Mouse (Mus musculus): ENCODE measurements at regions not wholly inside any gene's neighbourhood (a gene's known extent, or its start where the extent isn't known, plus 50 kb on each side); places are given as distances from the start of the nearest gene placed in this dataset.

DNA sequence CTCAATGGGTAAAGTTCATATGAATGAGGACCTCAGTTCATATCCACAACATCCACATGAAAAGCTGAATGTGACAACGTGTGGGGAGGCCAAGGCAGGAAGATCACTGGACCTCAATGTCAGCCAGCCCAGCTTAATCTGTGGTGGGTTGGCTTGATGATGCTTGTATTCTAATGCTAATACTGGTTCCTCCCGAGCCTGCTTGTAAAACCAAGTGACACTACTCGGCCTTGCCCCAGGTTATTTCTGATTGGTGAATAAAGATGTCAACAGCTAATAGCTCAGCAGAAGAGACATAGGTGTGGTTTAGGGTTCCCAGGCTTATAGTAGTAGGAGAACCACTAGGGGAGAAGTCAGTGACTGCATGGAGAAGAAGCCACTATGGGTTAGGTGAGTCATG is 272.2 kb upstream of the Pfn2 start:
- no peak overlapping the region for H3K9ac ChIP-seq (ENCODE audit: control insufficient read depth, low read depth, low read length, poor library complexity, severe bottlenecking)
- TF ChIP-seq MAFK (IDR thresholded peaks at IDR 0.05; ENCODE audit: borderline replicate concordance, low read depth, low read length) (no peak), MXI1 (IDR thresholded peaks at IDR 0.05; ENCODE audit: low read depth, low read length) (no peak), GATA1 (IDR thresholded peaks at IDR 0.05; ENCODE audit: low read depth, low read length) (no peak), POLR2AphosphoS5 (IDR thresholded peaks at IDR 0.05; ENCODE audit: borderline replicate concordance, low read depth, low read length) (no peak), USF2 (IDR thresholded peaks at IDR 0.05; ENCODE audit: borderline replicate concordance in 1 of 2, insufficient read depth in 1 of 2, low read depth in 1 of 2, low read length in 2 of 2) (no peak), SIN3A (IDR thresholded peaks at IDR 0.05; ENCODE audit: low read length) (no peak), ZNF384 (IDR thresholded peaks at IDR 0.05; ENCODE audit: low read depth, low read length) (no peak), MEF2A (IDR thresholded peaks at IDR 0.05; ENCODE audit: extremely low read depth, insufficient replicate concordance, low read depth, low read length, poor library complexity, severe bottlenecking) (no peak), USF1 (IDR thresholded peaks at IDR 0.05; ENCODE audit: low read depth, low read length) (no peak), TAL1 (IDR thresholded peaks at IDR 0.05; ENCODE audit: low read length) (no peak), CHD1 (IDR thresholded peaks at IDR 0.05; ENCODE audit: low read depth, low read length) (no peak), CTCF (IDR thresholded peaks at IDR 0.05 in 2 of 3, conservative IDR thresholded peaks at IDR 0.05 in 1 of 3; ENCODE audit: control insufficient read depth in 1 of 3, insufficient read depth in 1 of 3, low read depth in 2 of 3, low read length in 3 of 3, poor library complexity in 1 of 3, severe bottlenecking in 1 of 3) (no peak), POLR2AphosphoS2 (IDR thresholded peaks at IDR 0.05; ENCODE audit: low read length) (no peak), UBTF (IDR thresholded peaks at IDR 0.05; ENCODE audit: borderline replicate concordance, insufficient read depth, low read depth, low read length) (no peak), ETS1 (IDR thresholded peaks at IDR 0.05; ENCODE audit: low read depth, low read length) (no peak)
- no peak for DNase-seq (ENCODE audit: low read depth, low spot score)
- H3K79me2 ChIP-seq (ENCODE audit: control insufficient read depth, insufficient read depth, low read length, poor library complexity) = no peaks in the 10 kb centered on the region
- no peaks in the 10 kb centered on the region for H3K27me3 ChIP-seq (ENCODE audit: control insufficient read depth in 1 of 2, insufficient read depth in 2 of 2, low read length in 2 of 2)
- H3K4me3 ChIP-seq (ENCODE audit: control insufficient read depth in 1 of 2, insufficient read depth in 1 of 2, low read depth in 2 of 2, low read length in 2 of 2) = no peak overlapping the region
- no peaks in the 10 kb centered on the region for H3K36me3 ChIP-seq (ENCODE audit: control insufficient read depth in 1 of 2, insufficient read depth in 2 of 2, low read length in 2 of 2)
- 0 out of 4 replicates have a peak, but pooled peaks cover 0 to 2% of the 10 kb centered on the region in 2 experiments for H3K4me1 ChIP-seq (ENCODE audit: control insufficient read depth in 1 of 2, insufficient read depth in 2 of 2, low read length in 2 of 2)
- H3K9me3 ChIP-seq (replicated peaks; ENCODE audit: insufficient read depth, low read length) = no peaks in the 10 kb centered on the region
- no peak overlapping the region for H3K27ac ChIP-seq (ENCODE audit: control insufficient read depth, low read depth, low read length)

DNA sequence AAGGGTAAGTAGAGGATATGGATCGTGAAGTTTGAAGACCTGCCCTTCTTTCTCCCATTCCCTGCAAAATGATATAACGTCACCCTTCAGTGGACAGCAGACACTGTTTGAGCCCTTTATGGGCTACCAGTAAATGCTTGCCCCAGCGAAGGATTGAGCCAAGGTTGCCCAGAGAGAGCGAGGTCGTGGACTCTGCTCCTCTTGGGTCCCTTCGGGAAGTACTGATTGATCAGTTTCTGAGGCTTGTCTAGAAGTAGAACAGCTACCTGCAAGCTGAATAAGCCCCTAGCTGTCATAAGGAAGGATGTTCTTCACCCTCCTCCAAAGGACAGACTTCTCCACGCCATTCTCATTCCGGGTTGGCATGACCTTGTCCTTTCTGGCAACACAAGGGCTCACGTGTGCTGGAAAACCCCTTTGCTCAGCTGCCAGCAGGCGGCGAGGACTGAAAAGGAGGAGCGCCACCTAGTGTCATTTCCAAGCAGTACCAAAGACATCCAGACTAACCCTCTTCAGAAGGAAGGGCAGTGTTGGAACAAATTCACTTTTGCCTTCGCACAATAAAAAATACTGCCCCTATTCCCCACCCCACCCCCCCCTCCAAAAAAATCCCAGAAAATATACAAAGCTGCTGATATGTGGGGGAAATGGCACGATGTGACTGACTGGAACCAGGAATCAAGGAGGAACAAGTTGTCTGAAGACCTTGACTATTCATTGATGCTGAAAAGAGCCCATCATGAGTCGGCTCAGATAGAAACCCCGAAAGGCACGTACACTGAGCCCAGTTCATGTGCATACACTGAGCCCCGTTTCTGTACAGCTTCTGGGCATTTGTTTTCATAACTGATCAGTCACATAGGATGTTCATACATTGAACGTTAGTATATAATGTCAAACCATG is 274.8 kb upstream of the Pfn2 start:
- no peaks in the 10 kb centered on the region for H3K27me3 ChIP-seq (ENCODE audit: control insufficient read depth in 1 of 2, insufficient read depth in 2 of 2, low read length in 2 of 2)
- no peak overlapping the region for H3K27ac ChIP-seq (ENCODE audit: control insufficient read depth, low read depth, low read length)
- no peak overlapping the region for H3K4me3 ChIP-seq (ENCODE audit: control insufficient read depth in 1 of 2, insufficient read depth in 1 of 2, low read depth in 2 of 2, low read length in 2 of 2)
- H3K9ac ChIP-seq (ENCODE audit: control insufficient read depth, low read depth, low read length, poor library complexity, severe bottlenecking) = no peak overlapping the region
- TF ChIP-seq MXI1 (IDR thresholded peaks at IDR 0.05; ENCODE audit: low read depth, low read length) (peak; percentile 48; the same call in 1 of the 2 replicates), BHLHE40 (IDR thresholded peaks at IDR 0.05; ENCODE audit: borderline replicate concordance, low read depth, low read length) (peak; percentile 77; the same call in 1 of the 2 replicates), USF1 (IDR thresholded peaks at IDR 0.05; ENCODE audit: low read depth, low read length) (peak; percentile 59), RAD21 (IDR thresholded peaks at IDR 0.05; ENCODE audit: low read depth, low read length) (peak; percentile 85), CTCF (IDR thresholded peaks at IDR 0.05 in 2 of 3, conservative IDR thresholded peaks at IDR 0.05 in 1 of 3; ENCODE audit: control insufficient read depth in 1 of 3, insufficient read depth in 1 of 3, low read depth in 2 of 3, low read length in 3 of 3, poor library complexity in 1 of 3, severe bottlenecking in 1 of 3) (peak; percentile 68 to 98 (median 91)), MAFK (IDR thresholded peaks at IDR 0.05; ENCODE audit: borderline replicate concordance, low read depth, low read length) (no peak), POLR2A (IDR thresholded peaks at IDR 0.05; ENCODE audit: control insufficient read depth in 1 of 2, insufficient read depth in 1 of 2, low read depth in 1 of 2, low read length in 2 of 2, poor library complexity in 1 of 2) (no peak), ZC3H11A (IDR thresholded peaks at IDR 0.05; ENCODE audit: low read depth, low read length) (peak; percentile 68), TBP (IDR thresholded peaks at IDR 0.05; ENCODE audit: low read depth, low read length) (no peak), MYC (IDR thresholded peaks at IDR 0.05; ENCODE audit: low read depth, low read length) (0 out of 2 replicates have a peak, but pooled peaks have one; percentile 32), ZNF384 (IDR thresholded peaks at IDR 0.05; ENCODE audit: low read depth, low read length) (no peak), UBTF (IDR thresholded peaks at IDR 0.05; ENCODE audit: borderline replicate concordance, insufficient read depth, low read depth, low read length) (no peak), TAL1 (IDR thresholded peaks at IDR 0.05; ENCODE audit: low read length) (no peak), ZKSCAN1 (IDR thresholded peaks at IDR 0.05; ENCODE audit: low read depth, low read length) (no peak), GATA1 (IDR thresholded peaks at IDR 0.05; ENCODE audit: low read depth, low read length) (no peak), MYB (IDR thresholded peaks at IDR 0.05; ENCODE audit: low read depth, low read length) (no peak), SMC3 (IDR thresholded peaks at IDR 0.05; ENCODE audit: low read depth, low read length) (peak; percentile 92)
- peak; percentile 82 for DNase-seq (ENCODE audit: low read depth, low spot score)
- no peaks in the 10 kb centered on the region for H3K9me3 ChIP-seq (replicated peaks; ENCODE audit: insufficient read depth, low read length)
- no peaks in the 10 kb centered on the region for H3K36me3 ChIP-seq (ENCODE audit: control insufficient read depth in 1 of 2, insufficient read depth in 2 of 2, low read length in 2 of 2)
- no peaks in the 10 kb centered on the region for H3K79me2 ChIP-seq (ENCODE audit: control insufficient read depth, insufficient read depth, low read length, poor library complexity)
- 0 out of 4 replicates have a peak, but pooled peaks cover 0 to 2% of the 10 kb centered on the region in 2 experiments for H3K4me1 ChIP-seq (ENCODE audit: control insufficient read depth in 1 of 2, insufficient read depth in 2 of 2, low read length in 2 of 2)

Data from MEL (cell line).